Mouse (Mus musculus) macrophage (primary cell): ENCODE measurements around the gene Gsn. TPM values are rescaled to one million over a fixed set of nuclear protein-coding genes. Genes with fewer than 3 reads are reported as not detected.

ENCODE experiments used
- H3K27ac ChIP-seq: fragments of 350-480 bp; formaldehyde crosslinking; 2 replicates; pipeline ENCODE4 v1.9.0; 2021
- H3K36me3 ChIP-seq: fragments of 350-480 bp; formaldehyde crosslinking; 2 replicates; pipeline ENCODE4 v1.9.0; 2021; ENCODE audit errors: inconsistent target
- H3K4me3 ChIP-seq: fragments of 350-480 bp; formaldehyde crosslinking; 2 replicates; pipeline ENCODE4 v1.9.0; 2021; ENCODE audit errors: inconsistent target
- H3K79me2 ChIP-seq: fragments of 350-480 bp; formaldehyde crosslinking; 2 replicates; pipeline ENCODE4 v1.9.0; 2021; ENCODE audit errors: inconsistent target
- WGBS: methylation state at CpG from one replicate; pipeline ENCODE4 v1.1.7; 2026; ENCODE audit warnings: inconsistent platforms; ENCODE audit not compliant: missing documents; 5-methylcytosine and 5-hydroxymethylcytosine counted together
- polyA plus RNA-seq: library from polyadenylated mRNA; stranded (reverse); fragments of 250-400 nt; gene quantifications from 3 replicates; pipeline ENCODE4 v1.2.4, GENCODE M21; 2018; ENCODE audit warnings: inconsistent platforms

Gsn gene
- polyA plus RNA-seq, 1 experiment from 2014 or later, result 134 TPM

GRCm38 (mm10) chr2:35280001-35280400, 23.8 kb downstream of the Gsn start:
- 83% methylated on average over 3 of the region's 3 CpGs for WGBS
- Histone ChIP-seq H3K79me2 (peaks cover 83% of the 10 kb centered on the region), H3K27ac (no peak overlapping the region), H3K36me3 (peaks cover 19% of the 10 kb centered on the region), H3K4me3 (no peak overlapping the region)

GRCm38 (mm10) chr2:35282214-35282613, 26.0 kb downstream of the Gsn start:
- 30% methylated on average over 31 of the region's 32 CpGs for WGBS
- Histone ChIP-seq H3K36me3 (peaks cover 38% of the 10 kb centered on the region), H3K27ac (no peak overlapping the region), H3K79me2 (peaks cover 61% of the 10 kb centered on the region), H3K4me3 (no peak overlapping the region)

DNA sequence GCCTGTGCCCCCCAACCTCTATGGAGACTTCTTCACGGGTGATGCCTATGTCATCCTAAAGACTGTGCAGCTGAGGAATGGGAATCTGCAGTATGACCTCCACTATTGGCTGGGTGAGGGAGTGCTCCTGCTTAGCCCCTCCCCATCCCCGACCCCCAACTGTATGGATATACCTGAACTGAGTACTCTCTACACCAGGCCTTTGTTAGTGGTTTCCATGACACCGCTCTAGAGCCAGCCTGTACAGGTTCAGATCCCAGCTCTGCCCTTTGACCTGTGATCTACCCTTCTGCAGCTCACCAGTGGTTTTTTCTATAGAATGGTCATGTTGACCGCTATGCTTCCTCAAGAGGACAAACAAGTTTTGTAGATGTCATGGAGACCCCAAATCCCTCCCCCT, 27.8 kb downstream of the Gsn start:
- 94% methylated on average over 4 of the region's 4 CpGs for WGBS
- H3K27ac ChIP-seq, result no peak overlapping the region
- peaks cover 45% of the 10 kb centered on the region for H3K36me3 ChIP-seq
- H3K79me2 ChIP-seq, result peaks cover 43% of the 10 kb centered on the region
- no peak overlapping the region for H3K4me3 ChIP-seq

- 94% methylated on average over 5 of the region's 5 CpGs for WGBS
- H3K4me3 ChIP-seq, result no peak overlapping the region
- peaks cover 31% of the 10 kb centered on the region for H3K79me2 ChIP-seq
- peaks cover 55% of the 10 kb centered on the region for H3K36me3 ChIP-seq
- no peak overlapping the region for H3K27ac ChIP-seq
Observed at GRCm38 (mm10) chr2:35285209-35285608, 29.0 kb downstream of the Gsn start.

DNA sequence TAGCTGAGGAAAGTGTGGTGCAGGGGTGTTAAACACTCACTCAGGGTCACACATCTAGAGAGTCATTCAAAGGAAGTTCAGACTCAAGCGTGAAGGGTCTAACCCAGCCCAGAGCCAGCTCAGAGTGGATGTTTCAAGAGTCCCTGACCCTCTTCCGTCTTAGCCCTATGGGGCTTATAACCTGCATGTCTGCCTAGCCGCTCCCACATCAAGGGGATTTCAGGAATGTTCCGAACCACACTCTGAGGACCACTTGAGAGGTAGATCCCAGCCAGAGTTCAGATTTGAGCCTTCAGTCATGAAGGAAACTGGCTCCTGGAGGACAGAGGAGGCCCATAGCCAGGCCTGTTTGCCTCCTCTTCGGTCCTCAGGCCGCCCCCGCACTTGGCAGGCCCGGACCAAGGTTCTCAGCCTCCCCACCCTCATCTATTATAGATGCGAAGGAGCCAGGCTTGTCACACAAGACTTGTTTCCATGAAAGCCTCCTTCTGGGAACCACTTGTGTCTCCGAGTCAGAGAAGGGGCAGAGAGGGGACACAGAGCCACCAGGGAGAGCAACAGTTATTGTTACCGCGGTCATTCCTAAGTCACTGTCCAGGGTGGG, 30.9 kb downstream of the Gsn start:
- whole genome bisulfite sequencing, result 90% methylated on average over 12 of the region's 12 CpGs
- Histone ChIP-seq H3K36me3 (peaks cover 70% of the 10 kb centered on the region), H3K4me3 (no peak overlapping the region), H3K79me2 (peaks cover 12% of the 10 kb centered on the region; the same call in 1 of the 2 replicates), H3K27ac (no peak overlapping the region)

- Histone ChIP-seq H3K4me3 (no peak overlapping the region), H3K27ac (no peak overlapping the region), H3K36me3 (peaks cover 82% of the 10 kb centered on the region), H3K79me2 (no peaks in the 10 kb centered on the region)
- 38% methylated on average over 13 of the region's 13 CpGs for WGBS
Observed at GRCm38 (mm10) chr2:35288758-35289635, 32.8 kb downstream of the Gsn start.

GRCm38 (mm10) chr2:35291856-35292255, 35.7 kb downstream of the Gsn start:
- peaks cover 82% of the 10 kb centered on the region for H3K36me3 ChIP-seq
- no peak overlapping the region for H3K4me3 ChIP-seq
- no peak overlapping the region for H3K27ac ChIP-seq
- WGBS, result 32% methylated on average over 3 of the region's 3 CpGs
- no peaks in the 10 kb centered on the region for H3K79me2 ChIP-seq

DNA sequence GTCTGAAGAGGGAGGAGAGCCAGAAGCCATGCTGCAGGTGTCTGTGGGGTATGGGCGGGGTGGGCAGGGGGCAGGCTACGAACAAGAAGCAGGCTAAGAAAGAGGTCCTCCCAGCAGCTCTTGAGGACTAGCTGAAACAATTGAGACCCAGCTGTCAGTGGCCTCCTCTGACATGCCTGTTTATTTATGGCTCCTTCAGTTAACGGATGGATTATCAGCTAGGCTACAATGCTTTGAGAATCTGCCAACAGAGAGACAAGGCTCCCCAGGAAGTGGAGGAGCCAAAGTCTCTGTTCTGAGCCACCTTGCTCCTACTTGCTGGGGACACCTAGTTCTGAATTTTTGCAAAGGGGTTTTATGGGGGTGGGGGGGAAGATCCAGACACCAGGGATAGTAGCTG, 36.5 kb downstream of the Gsn start:
- peaks cover 82% of the 10 kb centered on the region for H3K36me3 ChIP-seq
- no peaks in the 10 kb centered on the region for H3K79me2 ChIP-seq
- no peak overlapping the region for H3K4me3 ChIP-seq
- no peak overlapping the region for H3K27ac ChIP-seq
- 97% methylated on average over 3 of the region's 3 CpGs for WGBS

- H3K27ac ChIP-seq, result no peak overlapping the region
- no peaks in the 10 kb centered on the region for H3K79me2 ChIP-seq
- no peak overlapping the region for H3K4me3 ChIP-seq
- H3K36me3 ChIP-seq, result peaks cover 81% of the 10 kb centered on the region
- WGBS, result 93% methylated on average over 6 of the region's 8 CpGs
Observed at GRCm38 (mm10) chr2:35293291-35293690, 37.1 kb downstream of the Gsn start.

DNA sequence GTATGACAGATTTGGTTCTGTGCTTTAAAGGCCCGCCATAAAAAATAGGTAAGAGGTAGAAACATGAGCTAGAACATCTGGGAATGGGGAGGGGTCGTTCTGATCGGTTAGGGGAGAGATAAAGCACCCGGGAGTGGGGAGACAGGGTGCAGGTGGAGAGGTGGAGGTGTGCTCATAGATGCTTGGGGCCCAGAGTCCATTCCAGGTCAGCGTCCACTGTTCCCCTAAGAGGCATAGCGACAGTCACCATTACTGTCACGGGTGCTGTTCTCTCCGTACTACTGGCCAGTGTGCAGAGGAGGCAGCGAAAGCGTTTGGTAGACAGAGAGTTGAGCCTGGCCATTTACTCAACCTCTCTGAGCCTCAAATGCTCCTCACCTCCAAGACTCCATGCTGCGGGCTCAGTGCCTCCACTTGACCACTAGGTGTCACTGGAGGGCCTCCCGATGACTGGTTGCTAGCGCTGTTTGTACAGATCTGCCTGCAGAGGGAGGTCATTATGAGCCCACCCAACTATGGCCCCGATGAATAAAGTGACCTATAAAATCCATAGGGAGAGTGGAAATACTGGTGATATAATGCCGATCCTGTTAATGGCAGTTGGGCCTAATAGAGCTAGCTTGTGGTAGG, 41.6 kb downstream of the Gsn start:
- H3K27ac ChIP-seq, result no peak overlapping the region
- 34% methylated on average over 15 of the region's 15 CpGs for WGBS
- no peak overlapping the region for H3K4me3 ChIP-seq
- no peaks in the 10 kb centered on the region for H3K79me2 ChIP-seq
- H3K36me3 ChIP-seq, result peaks cover 86% of the 10 kb centered on the region

GRCm38 (mm10) chr2:35299437-35299836, 43.3 kb downstream of the Gsn start:
- H3K79me2 ChIP-seq, result no peaks in the 10 kb centered on the region
- WGBS, result 83% methylated on average over 2 of the region's 2 CpGs
- H3K27ac ChIP-seq, result no peak overlapping the region
- no peak overlapping the region for H3K4me3 ChIP-seq
- H3K36me3 ChIP-seq, result peaks cover 85% of the 10 kb centered on the region

GRCm38 (mm10) chr2:35302049-35302885, 46.1 kb downstream of the Gsn start:
- H3K27ac ChIP-seq, result no peak overlapping the region
- no peak overlapping the region for H3K4me3 ChIP-seq
- WGBS, result 93% methylated on average over 13 of the region's 13 CpGs
- no peaks in the 10 kb centered on the region for H3K79me2 ChIP-seq
- H3K36me3 ChIP-seq, result peaks cover 85% of the 10 kb centered on the region

DNA sequence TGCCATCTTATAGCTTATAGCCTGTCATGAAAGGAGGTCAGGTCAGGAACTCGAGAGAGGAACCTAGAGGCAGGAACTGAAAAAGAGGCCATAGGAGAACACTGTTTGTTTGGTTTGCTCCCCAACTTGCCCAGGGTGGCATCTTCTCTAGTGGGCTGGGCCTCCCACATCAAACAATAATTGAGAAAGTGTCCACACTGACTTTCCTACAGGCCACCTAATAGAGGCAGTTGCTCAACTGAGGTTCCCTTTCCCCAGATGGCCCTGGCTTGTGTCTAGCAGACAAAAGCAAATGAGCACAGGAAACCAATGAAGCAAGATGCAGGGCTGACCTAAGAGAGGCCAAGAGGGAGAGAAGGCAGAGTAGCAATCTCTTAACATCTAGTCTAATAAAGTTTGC, 52.0 kb downstream of the Gsn start:
- no peak overlapping the region for H3K27ac ChIP-seq
- H3K79me2 ChIP-seq, result no peaks in the 10 kb centered on the region
- peaks cover 52% of the 10 kb centered on the region for H3K36me3 ChIP-seq
- 8% methylated on average over 1 of the region's 1 CpGs for WGBS
- H3K4me3 ChIP-seq, result no peak overlapping the region

GRCm38 (mm10) chr2:35309906-35310493, 53.8 kb downstream of the Gsn start:
- WGBS, result 96% methylated on average over 4 of the region's 4 CpGs
- Histone ChIP-seq H3K79me2 (no peaks in the 10 kb centered on the region), H3K27ac (no peak overlapping the region), H3K36me3 (peaks cover 48% of the 10 kb centered on the region), H3K4me3 (no peak overlapping the region)
